Mouse (Mus musculus): Measurements from ENCODE around the gene Rab40c. TPM values are rescaled to one million over a fixed set of nuclear protein-coding genes. Genes with fewer than 3 reads are reported as not detected.

Rab40c gene
- polyA plus RNA-seq, 1 experiment from 2014 or later: 19.3 TPM

- no peaks in the 10 kb centered on the region for H3K36me3 ChIP-seq (ENCODE audit: insufficient read depth, low read length)
- no peak overlapping the region for H3K9ac ChIP-seq (replicated peaks; ENCODE audit: low read depth)
- H3K9me3 ChIP-seq (ENCODE audit: low read length): no peaks in the 10 kb centered on the region
- peaks cover 8% of the 10 kb centered on the region; the same call in 1 of the 2 replicates for H3K4me1 ChIP-seq (ENCODE audit: insufficient read depth, low read depth, low read length)
- TF ChIP-seq CTCF (IDR thresholded peaks at IDR 0.05) (no peak), EP300 (IDR thresholded peaks at IDR 0.05) (no peak)
- H3K27me3 ChIP-seq (replicated peaks; ENCODE audit: insufficient read depth, low read length): no peaks in the 10 kb centered on the region
- no peak for DNase-seq (ENCODE audit: low spot score)
- H3K27ac ChIP-seq (ENCODE audit: low read length): no peak overlapping the region
- ATAC-seq: no peak
- 64% methylated on average over 9 of the region's 9 CpGs for WGBS
- no peak overlapping the region for H3K4me3 ChIP-seq (ENCODE audit: low read depth, low read length)
- H3K4me2 ChIP-seq (replicated peaks; ENCODE audit: low read depth, low read length): no peak overlapping the region
These were observed 24.2 kb upstream of the Rab40c start for GRCm38 (mm10) chr17:25943769-25944168.

GRCm38 (mm10) chr17:25943221-25943620, 23.7 kb upstream of the Rab40c start:
- WGBS: 92% methylated on average over 3 of the region's 3 CpGs
- ATAC-seq (no peak), DNase-seq (ENCODE audit: low spot score) (no peak)
- Histone ChIP-seq H3K9me3 (ENCODE audit: low read length) (no peaks in the 10 kb centered on the region), H3K4me1 (ENCODE audit: insufficient read depth, low read depth, low read length) (peaks cover 8% of the 10 kb centered on the region; the same call in 1 of the 2 replicates), H3K4me3 (ENCODE audit: low read depth, low read length) (no peak overlapping the region), H3K9ac (replicated peaks; ENCODE audit: low read depth) (no peak overlapping the region), H3K36me3 (ENCODE audit: insufficient read depth, low read length) (no peaks in the 10 kb centered on the region), H3K4me2 (replicated peaks; ENCODE audit: low read depth, low read length) (no peak overlapping the region), H3K27ac (ENCODE audit: low read length) (no peak overlapping the region), H3K27me3 (replicated peaks; ENCODE audit: insufficient read depth, low read length) (no peaks in the 10 kb centered on the region)
- TF ChIP-seq CTCF (IDR thresholded peaks at IDR 0.05): no peak
- no peak for TF ChIP-seq EP300 (IDR thresholded peaks at IDR 0.05)

- Histone ChIP-seq H3K9me3 (ENCODE audit: low read length) (no peaks in the 10 kb centered on the region), H3K4me2 (replicated peaks; ENCODE audit: low read depth, low read length) (no peak overlapping the region), H3K9ac (replicated peaks; ENCODE audit: low read depth) (no peak overlapping the region), H3K27me3 (replicated peaks; ENCODE audit: insufficient read depth, low read length) (no peaks in the 10 kb centered on the region), H3K27ac (ENCODE audit: low read length) (no peak overlapping the region), H3K36me3 (ENCODE audit: insufficient read depth, low read length) (no peaks in the 10 kb centered on the region), H3K4me3 (ENCODE audit: low read depth, low read length) (no peak overlapping the region), H3K4me1 (ENCODE audit: insufficient read depth, low read depth, low read length) (peaks cover 8% of the 10 kb centered on the region; the same call in 1 of the 2 replicates)
- WGBS: 74% methylated on average over 2 of the region's 2 CpGs
- ATAC-seq: peak; percentile 29; the same call in 1 of the 2 replicates
- no peak for TF ChIP-seq EP300 (IDR thresholded peaks at IDR 0.05)
- no peak for TF ChIP-seq CTCF (IDR thresholded peaks at IDR 0.05)
- DNase-seq (ENCODE audit: low spot score): peak; percentile 14
These were observed 23.1 kb upstream of the Rab40c start for GRCm38 (mm10) chr17:25942597-25943151.

GRCm38 (mm10) chr17:25941511-25942241, 22.1 kb upstream of the Rab40c start:
- peaks cover 8% of the 10 kb centered on the region; the same call in 1 of the 2 replicates for H3K4me1 ChIP-seq (ENCODE audit: insufficient read depth, low read depth, low read length)
- 4% methylated on average over 51 of the region's 54 CpGs for WGBS
- TF ChIP-seq EP300 (IDR thresholded peaks at IDR 0.05): no peak
- no peak for TF ChIP-seq CTCF (IDR thresholded peaks at IDR 0.05)
- peak overlapping the region; percentile 96 for H3K9ac ChIP-seq (replicated peaks; ENCODE audit: low read depth)
- H3K4me2 ChIP-seq (replicated peaks; ENCODE audit: low read depth, low read length): peak overlapping the region; percentile 58
- H3K27ac ChIP-seq (ENCODE audit: low read length): peak overlapping the region; percentile 87
- ATAC-seq (peak; percentile 83), DNase-seq (ENCODE audit: low spot score) (peak; percentile 75)
- H3K36me3 ChIP-seq (ENCODE audit: insufficient read depth, low read length): peaks cover 5% of the 10 kb centered on the region
- H3K9me3 ChIP-seq (ENCODE audit: low read length): no peaks in the 10 kb centered on the region
- H3K4me3 ChIP-seq (ENCODE audit: low read depth, low read length): peak overlapping the region; percentile 82
- H3K27me3 ChIP-seq (replicated peaks; ENCODE audit: insufficient read depth, low read length): no peaks in the 10 kb centered on the region

- no peaks in the 10 kb centered on the region for H3K27me3 ChIP-seq (replicated peaks; ENCODE audit: insufficient read depth, low read length)
- H3K9ac ChIP-seq (replicated peaks; ENCODE audit: low read depth): no peak overlapping the region
- no peaks in the 10 kb centered on the region for H3K4me1 ChIP-seq (ENCODE audit: insufficient read depth, low read depth, low read length)
- H3K9me3 ChIP-seq (ENCODE audit: low read length): no peaks in the 10 kb centered on the region
- TF ChIP-seq CTCF (IDR thresholded peaks at IDR 0.05) (no peak), EP300 (IDR thresholded peaks at IDR 0.05) (no peak)
- no peak for ATAC-seq
- peaks cover 50% of the 10 kb centered on the region for H3K36me3 ChIP-seq (ENCODE audit: insufficient read depth, low read length)
- 88% methylated on average over 1 of the region's 1 CpGs for WGBS
- no peak overlapping the region for H3K4me3 ChIP-seq (ENCODE audit: low read depth, low read length)
- no peak overlapping the region for H3K27ac ChIP-seq (ENCODE audit: low read length)
- DNase-seq (ENCODE audit: low spot score): no peak
- H3K4me2 ChIP-seq (replicated peaks; ENCODE audit: low read depth, low read length): no peak overlapping the region
These were observed 15.0 kb upstream of the Rab40c start for GRCm38 (mm10) chr17:25934526-25934925.

GRCm38 (mm10) chr17:25925348-25925747, 5.8 kb upstream of the Rab40c start:
- H3K9ac ChIP-seq (replicated peaks; ENCODE audit: low read depth): no peak overlapping the region
- 74% methylated on average over 2 of the region's 2 CpGs for WGBS
- DNase-seq (ENCODE audit: low spot score) (no peak), ATAC-seq (no peak)
- H3K27ac ChIP-seq (ENCODE audit: low read length): no peak overlapping the region
- H3K36me3 ChIP-seq (ENCODE audit: insufficient read depth, low read length): peaks cover 23% of the 10 kb centered on the region
- no peaks in the 10 kb centered on the region for H3K4me1 ChIP-seq (ENCODE audit: insufficient read depth, low read depth, low read length)
- H3K4me3 ChIP-seq (ENCODE audit: low read depth, low read length): no peak overlapping the region
- no peaks in the 10 kb centered on the region for H3K9me3 ChIP-seq (ENCODE audit: low read length)
- TF ChIP-seq CTCF (IDR thresholded peaks at IDR 0.05) (no peak), EP300 (IDR thresholded peaks at IDR 0.05) (no peak)
- H3K4me2 ChIP-seq (replicated peaks; ENCODE audit: low read depth, low read length): no peak overlapping the region
- no peaks in the 10 kb centered on the region for H3K27me3 ChIP-seq (replicated peaks; ENCODE audit: insufficient read depth, low read length)

Data from lung, postnatal 0 days (tissue).